Mouse (Mus musculus): ENCODE measurements around the gene Atl1. TPM values are rescaled to one million over a fixed set of nuclear protein-coding genes. Genes with fewer than 3 reads are reported as not detected.

The Atl1 gene
- polyA plus RNA-seq, 1 experiment from 2014 or later = 4.8 TPM

- no peaks in the 10 kb centered on the region for H3K9me3 ChIP-seq (ENCODE audit: control insufficient read depth, low read length)
- H3K4me3 ChIP-seq (ENCODE audit: low read length) = no peak overlapping the region
- H3K36me3 ChIP-seq (ENCODE audit: control insufficient read depth, insufficient read depth, low read length) = peaks cover 27% of the 10 kb centered on the region
- no peak overlapping the region for H3K4me2 ChIP-seq (replicated peaks; ENCODE audit: low read depth, low read length)
- H3K4me1 ChIP-seq (ENCODE audit: control insufficient read depth, insufficient read depth, low read length) = no peaks in the 10 kb centered on the region
- H3K9ac ChIP-seq (ENCODE audit: low read depth, low read length) = no peak overlapping the region
- WGBS = 96% methylated on average over 12 of the region's 12 CpGs
- H3K27ac ChIP-seq (ENCODE audit: low read depth, low read length) = no peak overlapping the region
- no peak for ATAC-seq (ENCODE audit: low FRiP score, low TSS enrichment)
- no peaks in the 10 kb centered on the region for H3K27me3 ChIP-seq (ENCODE audit: control insufficient read depth, insufficient read depth, low read length)
Observed at GRCm38 (mm10) chr12:69855641-69856300, 36.6 kb upstream of the Atl1 start.

GRCm38 (mm10) chr12:69856398-69856797 lies 36.0 kb upstream of the Atl1 start:
- H3K27me3 ChIP-seq (ENCODE audit: control insufficient read depth, insufficient read depth, low read length) = no peaks in the 10 kb centered on the region

GRCm38 (mm10) chr12:69857597-69857996 lies 34.8 kb upstream of the Atl1 start:
- H3K4me2 ChIP-seq (replicated peaks; ENCODE audit: low read depth, low read length) = no peak overlapping the region
- no peaks in the 10 kb centered on the region for H3K4me1 ChIP-seq (ENCODE audit: control insufficient read depth, insufficient read depth, low read length)
- no peaks in the 10 kb centered on the region for H3K9me3 ChIP-seq (ENCODE audit: control insufficient read depth, low read length)
- H3K27ac ChIP-seq (ENCODE audit: low read depth, low read length) = no peak overlapping the region
- H3K27me3 ChIP-seq (ENCODE audit: control insufficient read depth, insufficient read depth, low read length) = no peaks in the 10 kb centered on the region
- peaks cover 15% of the 10 kb centered on the region for H3K36me3 ChIP-seq (ENCODE audit: control insufficient read depth, insufficient read depth, low read length)
- WGBS = 91% methylated on average over 2 of the region's 2 CpGs
- H3K9ac ChIP-seq (ENCODE audit: low read depth, low read length) = no peak overlapping the region
- H3K4me3 ChIP-seq (ENCODE audit: low read length) = no peak overlapping the region
- ATAC-seq (ENCODE audit: low FRiP score, low TSS enrichment) = no peak

More at GRCm38 (mm10) chr12:69856398-69856797, 36.0 kb upstream of the Atl1 start:
- H3K4me1 ChIP-seq (ENCODE audit: control insufficient read depth, insufficient read depth, low read length) = no peaks in the 10 kb centered on the region
- peaks cover 26% of the 10 kb centered on the region for H3K36me3 ChIP-seq (ENCODE audit: control insufficient read depth, insufficient read depth, low read length)
- no peaks in the 10 kb centered on the region for H3K9me3 ChIP-seq (ENCODE audit: control insufficient read depth, low read length)
- ATAC-seq (ENCODE audit: low FRiP score, low TSS enrichment) = no peak
- H3K4me3 ChIP-seq (ENCODE audit: low read length) = no peak overlapping the region
- H3K27ac ChIP-seq (ENCODE audit: low read depth, low read length) = no peak overlapping the region
- H3K4me2 ChIP-seq (replicated peaks; ENCODE audit: low read depth, low read length) = no peak overlapping the region
- WGBS = 96% methylated on average over 10 of the region's 10 CpGs
- no peak overlapping the region for H3K9ac ChIP-seq (ENCODE audit: low read depth, low read length)

GRCm38 (mm10) chr12:69858847-69859246 lies 33.6 kb upstream of the Atl1 start:
- H3K4me2 ChIP-seq (replicated peaks; ENCODE audit: low read depth, low read length) = no peak overlapping the region
- H3K36me3 ChIP-seq (ENCODE audit: control insufficient read depth, insufficient read depth, low read length) = peaks cover 8% of the 10 kb centered on the region; the same call in 1 of the 2 replicates
- no peak overlapping the region for H3K27ac ChIP-seq (ENCODE audit: low read depth, low read length)
- H3K9ac ChIP-seq (ENCODE audit: low read depth, low read length) = no peak overlapping the region
- 90% methylated on average over 4 of the region's 4 CpGs for WGBS
- H3K9me3 ChIP-seq (ENCODE audit: control insufficient read depth, low read length) = no peaks in the 10 kb centered on the region
- no peaks in the 10 kb centered on the region for H3K4me1 ChIP-seq (ENCODE audit: control insufficient read depth, insufficient read depth, low read length)
- no peak for ATAC-seq (ENCODE audit: low FRiP score, low TSS enrichment)
- no peak overlapping the region for H3K4me3 ChIP-seq (ENCODE audit: low read length)
- no peaks in the 10 kb centered on the region for H3K27me3 ChIP-seq (ENCODE audit: control insufficient read depth, insufficient read depth, low read length)

GRCm38 (mm10) chr12:69863505-69863904 lies 28.9 kb upstream of the Atl1 start:
- H3K9ac ChIP-seq (ENCODE audit: low read depth, low read length) = no peak overlapping the region
- H3K9me3 ChIP-seq (ENCODE audit: control insufficient read depth, low read length) = no peaks in the 10 kb centered on the region
- H3K4me3 ChIP-seq (ENCODE audit: low read length) = no peak overlapping the region
- no peaks in the 10 kb centered on the region for H3K4me1 ChIP-seq (ENCODE audit: control insufficient read depth, insufficient read depth, low read length)
- H3K36me3 ChIP-seq (ENCODE audit: control insufficient read depth, insufficient read depth, low read length) = no peaks in the 10 kb centered on the region; the same call in 1 of the 2 replicates
- no peak for ATAC-seq (ENCODE audit: low FRiP score, low TSS enrichment)
- no peak overlapping the region for H3K4me2 ChIP-seq (replicated peaks; ENCODE audit: low read depth, low read length)
- 83% methylated on average over 5 of the region's 5 CpGs for WGBS
- H3K27me3 ChIP-seq (ENCODE audit: control insufficient read depth, insufficient read depth, low read length) = no peaks in the 10 kb centered on the region
- no peak overlapping the region for H3K27ac ChIP-seq (ENCODE audit: low read depth, low read length)

- H3K9me3 ChIP-seq (ENCODE audit: control insufficient read depth, low read length) = no peaks in the 10 kb centered on the region
- no peaks in the 10 kb centered on the region for H3K27me3 ChIP-seq (ENCODE audit: control insufficient read depth, insufficient read depth, low read length)
- H3K4me3 ChIP-seq (ENCODE audit: low read length) = no peak overlapping the region
- ATAC-seq (ENCODE audit: low FRiP score, low TSS enrichment) = no peak
- no peak overlapping the region for H3K4me2 ChIP-seq (replicated peaks; ENCODE audit: low read depth, low read length)
- no peak overlapping the region for H3K27ac ChIP-seq (ENCODE audit: low read depth, low read length)
- H3K36me3 ChIP-seq (ENCODE audit: control insufficient read depth, insufficient read depth, low read length) = no peaks in the 10 kb centered on the region; the same call in 1 of the 2 replicates
- H3K4me1 ChIP-seq (ENCODE audit: control insufficient read depth, insufficient read depth, low read length) = no peaks in the 10 kb centered on the region
- H3K9ac ChIP-seq (ENCODE audit: low read depth, low read length) = no peak overlapping the region
- WGBS = 68% methylated on average over 4 of the region's 4 CpGs
Observed at GRCm38 (mm10) chr12:69864164-69864692, 28.2 kb upstream of the Atl1 start.

GRCm38 (mm10) chr12:69867338-69867737 lies 25.1 kb upstream of the Atl1 start:
- H3K4me2 ChIP-seq (replicated peaks; ENCODE audit: low read depth, low read length) = no peak overlapping the region
- no peaks in the 10 kb centered on the region for H3K4me1 ChIP-seq (ENCODE audit: control insufficient read depth, insufficient read depth, low read length)
- no peaks in the 10 kb centered on the region for H3K9me3 ChIP-seq (ENCODE audit: control insufficient read depth, low read length)
- H3K27ac ChIP-seq (ENCODE audit: low read depth, low read length) = no peak overlapping the region
- H3K27me3 ChIP-seq (ENCODE audit: control insufficient read depth, insufficient read depth, low read length) = no peaks in the 10 kb centered on the region
- no peak overlapping the region for H3K9ac ChIP-seq (ENCODE audit: low read depth, low read length)
- 83% methylated on average over 5 of the region's 5 CpGs for WGBS
- no peak for ATAC-seq (ENCODE audit: low FRiP score, low TSS enrichment)
- H3K36me3 ChIP-seq (ENCODE audit: control insufficient read depth, insufficient read depth, low read length) = peaks cover 10% of the 10 kb centered on the region; the same call in 1 of the 2 replicates
- no peak overlapping the region for H3K4me3 ChIP-seq (ENCODE audit: low read length)

GRCm38 (mm10) chr12:69871632-69872031 lies 20.8 kb upstream of the Atl1 start:
- Histone ChIP-seq H3K4me2 (replicated peaks; ENCODE audit: low read depth, low read length) (no peak overlapping the region), H3K9me3 (ENCODE audit: control insufficient read depth, low read length) (no peaks in the 10 kb centered on the region), H3K4me3 (ENCODE audit: low read length) (no peak overlapping the region), H3K4me1 (ENCODE audit: control insufficient read depth, insufficient read depth, low read length) (no peaks in the 10 kb centered on the region), H3K36me3 (ENCODE audit: control insufficient read depth, insufficient read depth, low read length) (peaks cover 10% of the 10 kb centered on the region; the same call in 1 of the 2 replicates), H3K27me3 (ENCODE audit: control insufficient read depth, insufficient read depth, low read length) (no peaks in the 10 kb centered on the region), H3K27ac (ENCODE audit: low read depth, low read length) (no peak overlapping the region), H3K9ac (ENCODE audit: low read depth, low read length) (no peak overlapping the region)
- 96% methylated on average over 5 of the region's 5 CpGs for WGBS
- no peak for ATAC-seq (ENCODE audit: low FRiP score, low TSS enrichment)

GRCm38 (mm10) chr12:69877842-69878363 lies 14.5 kb upstream of the Atl1 start:
- H3K27me3 ChIP-seq (ENCODE audit: control insufficient read depth, insufficient read depth, low read length) = no peaks in the 10 kb centered on the region
- H3K9me3 ChIP-seq (ENCODE audit: control insufficient read depth, low read length) = no peaks in the 10 kb centered on the region
- no peak overlapping the region for H3K9ac ChIP-seq (ENCODE audit: low read depth, low read length)
- 87% methylated on average over 9 of the region's 9 CpGs for WGBS
- H3K27ac ChIP-seq (ENCODE audit: low read depth, low read length) = no peak overlapping the region
- no peak overlapping the region for H3K4me3 ChIP-seq (ENCODE audit: low read length)
- H3K4me2 ChIP-seq (replicated peaks; ENCODE audit: low read depth, low read length) = no peak overlapping the region
- H3K4me1 ChIP-seq (ENCODE audit: control insufficient read depth, insufficient read depth, low read length) = peaks cover 10% of the 10 kb centered on the region
- no peak for ATAC-seq (ENCODE audit: low FRiP score, low TSS enrichment)
- H3K36me3 ChIP-seq (ENCODE audit: control insufficient read depth, insufficient read depth, low read length) = no peaks in the 10 kb centered on the region
